9 mouse cellular contexts compared by ENCODE assay signal in the genomic region with DNA sequence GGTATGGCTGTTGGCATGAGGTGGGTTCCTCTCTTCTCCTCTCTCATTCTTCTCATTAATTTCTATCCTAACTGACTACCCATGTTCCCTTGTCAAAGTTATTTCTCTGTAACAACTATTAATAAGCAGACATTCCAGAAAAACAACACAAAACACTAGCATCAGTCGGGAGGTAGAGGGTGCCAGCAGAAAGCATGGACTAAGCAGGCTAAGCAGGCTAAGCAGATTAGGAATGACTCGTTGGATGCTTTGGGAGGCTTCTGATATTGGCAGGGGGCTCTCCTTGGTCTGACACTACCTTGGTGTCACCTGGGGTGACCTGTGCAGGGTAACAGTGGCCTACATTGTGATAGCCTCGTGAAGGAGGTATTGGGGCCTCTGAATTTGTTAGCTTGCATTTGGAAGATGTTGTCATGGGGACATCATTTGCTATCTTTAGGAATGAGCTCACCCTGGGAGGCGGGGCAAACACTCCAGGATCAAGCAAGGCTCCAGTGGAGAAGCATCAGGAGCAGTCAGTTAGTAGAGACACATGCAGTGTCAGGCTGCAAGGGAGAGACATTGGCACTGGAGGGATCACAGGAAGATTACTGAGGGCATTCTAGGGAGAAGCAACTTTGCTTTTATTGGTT.
DNase-seq lines count a peak whose midpoint lies in the region; ATAC-seq and TF ChIP-seq lines count a peak whose summit lies in the region.
"Had no signal": no experiment of that assay in that cellular context is flagged by ENCODE, and none has a peak within 500 bp of the region (broad histone marks: within the 10 kb centered on the region; RNA-seq: fewer than 3 reads in every experiment).

No protein-coding gene starts in this region.

- H3K4me3 ChIP-seq in heart, postnatal 0 days (ENCODE audit: low read depth, low read length), result no peak overlapping the region
- H3K4me3 ChIP-seq: megakaryocyte, embryonic 14.5 days had no signal

- H3K27me3 ChIP-seq in heart, postnatal 0 days (ENCODE audit: control insufficient read depth, insufficient read depth, low read length), result no peaks in the 10 kb centered on the region

- intact Hi-C loops in left cerebral cortex, postnatal 10 days (cut with DNase I), result no loop called here

- WGBS in heart, postnatal 0 days, result 25% methylated on average over 4 of the region's 4 CpGs

- no peaks in the 10 kb centered on the region for H3K9me3 ChIP-seq in heart, postnatal 0 days (replicated peaks; ENCODE audit: control insufficient read depth, low read length)

- H3K36me3 ChIP-seq in heart, postnatal 0 days (replicated peaks; ENCODE audit: control insufficient read depth, insufficient read depth, low read length), result no peaks in the 10 kb centered on the region

- no peak for TF ChIP-seq EP300 in heart, postnatal 0 days (IDR thresholded peaks at IDR 0.05; ENCODE audit: low read depth)

- 0 out of 2 replicates have a peak, but pooled peaks cover 6% of the 10 kb centered on the region for H3K4me1 ChIP-seq in heart, postnatal 0 days (ENCODE audit: control insufficient read depth, insufficient read depth)
- H3K4me1 ChIP-seq: megakaryocyte, embryonic 14.5 days had no signal

- peak; percentile 62 for DNase-seq in Muller cell, postnatal 12 days (ENCODE audit: inconsistent ontology term)
- DNase-seq in cerebellum, adult 9-11 months, result peak; percentile 5
- DNase-seq in heart, postnatal 0 days (ENCODE audit: low spot score), result peak; percentile 31
- peak; percentile 69 for DNase-seq in left cerebral cortex, postnatal 10 days (ENCODE audit: extremely low spot score in 1 of 2, low spot score in 2 of 2)
- DNase-seq in right cerebral cortex, postnatal 14 days, result peak; percentile 58
- no peak for DNase-seq in kidney, postnatal 25 days
- no peak for DNase-seq in thymus, postnatal 0 days (ENCODE audit: low spot score)

- no peak overlapping the region for H3K4me2 ChIP-seq in heart, postnatal 0 days (ENCODE audit: low read depth, low read length)

- peak; percentile 83 for ATAC-seq in heart, postnatal 0 days (ENCODE audit: insufficient read depth, low read depth)
- no peak for ATAC-seq in monocyte, adult 5-6 weeks (replicated peaks; ENCODE audit: insufficient number of reproducible peaks, low FRiP score, low TSS enrichment, poor library complexity, severe bottlenecking)

- no peak overlapping the region for H3K9ac ChIP-seq in heart, postnatal 0 days (replicated peaks; ENCODE audit: low read depth, low read length)

- no peak for TF ChIP-seq CTCF in heart, postnatal 0 days (IDR thresholded peaks at IDR 0.05; ENCODE audit: low read depth)

- H3K27ac ChIP-seq in heart, postnatal 0 days (ENCODE audit: low read depth), result no peak overlapping the region

Comparison
In these comparisons a context has a peak if more than half of its experiments do, and no peak if none do; other contexts are left out.
1. DNase-seq: peak in Muller cell, postnatal 12 days (single experiment), cerebellum, adult 9-11 months (single experiment), heart, postnatal 0 days (single experiment), left cerebral cortex, postnatal 10 days (2 of 2) and right cerebral cortex, postnatal 14 days (single experiment); none in kidney, postnatal 25 days (0 of 2) and thymus, postnatal 0 days (single experiment).